Mouse (Mus musculus) hematopoietic stem cell, adult 5-6 weeks (primary cell): ENCODE measurements around the gene Trpc5os. TPM values are rescaled to one million over a fixed set of nuclear protein-coding genes. Genes with fewer than 3 reads are reported as not detected.
A peak's percentile ranks its signal among the peaks of the same experiment; 100 is the strongest.

ENCODE experiments used
- ATAC-seq, 2 experiments: fragments of 125-278 bp in 1 of 2; replicated peaks in 1 of 2; 2 replicates each; pipeline ENCODE4 v1.8.0; 2016 to 2017; ENCODE audit warnings: inconsistent platforms in 2 of 2, mild to moderate bottlenecking in 2 of 2, moderate number of reproducible peaks in 2 of 2, low read depth in 1 of 2, moderate TSS enrichment in 1 of 2; ENCODE audit not compliant: low FRiP score in 2 of 2, poor library complexity in 2 of 2, severe bottlenecking in 2 of 2, insufficient read depth in 1 of 2, low TSS enrichment in 1 of 2
- total RNA-seq: library from RNA; stranded (forward); fragments of 172-1452, 232-1000 nt; gene quantifications from 2 replicates; pipeline ENCODE4 v1.2.3, GENCODE M21; 2017

The Trpc5os gene
- total RNA-seq, result not detected in 2 replicates

- ATAC-seq, result no peak
These were observed at the start of gene Trpc5os for GRCm38 (mm10) chrX:144456281-144456680. TSS of gene Trpc5os (plus strand) at chrX:144456581.

- ATAC-seq, result no peak
These were observed 48.3 kb upstream of the Trpc5os start for GRCm38 (mm10) chrX:144408036-144408435.

GRCm38 (mm10) chrX:144420259-144420658 is 36.1 kb upstream of the Trpc5os start:
- ATAC-seq, result no peak

GRCm38 (mm10) chrX:144421091-144421490 is 35.3 kb upstream of the Trpc5os start:
- no peak for ATAC-seq

GRCm38 (mm10) chrX:144423848-144424247 is 32.5 kb upstream of the Trpc5os start:
- ATAC-seq, result no peak

- ATAC-seq, result no peak
These were observed 8.0 kb downstream of the Trpc5os start for GRCm38 (mm10) chrX:144464416-144464815.

- no peak for ATAC-seq
These were observed 35.0 kb downstream of the Trpc5os start for GRCm38 (mm10) chrX:144491394-144491793.

GRCm38 (mm10) chrX:144523239-144523638 is 66.9 kb downstream of the Trpc5os start:
- no peak for ATAC-seq

- ATAC-seq, result peak; percentile 88 to 98
These were observed 69.7 kb downstream of the Trpc5os start for GRCm38 (mm10) chrX:144526042-144526441.

Other genes with a start within 250 kb of the Trpc5os start
- gene Alg13, start 138.8 kb upstream of the Trpc5os start, total RNA-seq, result 17.4 and 20.8 TPM in 2 replicates
- gene Trpc5, start 231.6 kb downstream of the Trpc5os start, total RNA-seq, result not detected in 2 replicates
- gene Rtl4, start 232.3 kb downstream of the Trpc5os start, total RNA-seq, result not detected in 2 replicates